Mouse (Mus musculus) forebrain, embryonic 14.5 days (tissue): ENCODE data around the gene Zswim7. TPM values are rescaled to one million over a fixed set of nuclear protein-coding genes. Genes with fewer than 3 reads are reported as not detected.

Source experiments
- ATAC-seq: fragments of 200-750 bp; cut with Nextera tagmentation; 2 replicates; pipeline ENCODE4 v1.8.0; 2017; ENCODE audit warnings: mild to moderate bottlenecking, moderate library complexity
- DNase-seq: peaks from one replicate; pipeline ENCODE4 v3.0.0-alpha.2; 2015; ENCODE audit warnings: low spot score
- H3K27ac ChIP-seq: fragments of 300-500 bp; sonication (generic); 2 replicates; pipeline ENCODE4 v1.5.1; 2014; ENCODE audit warnings: low read depth, mild to moderate bottlenecking, control low read depth, low read length, moderate library complexity
- H3K27me3 ChIP-seq: fragments of 300-500 bp; sonication (generic); replicated peaks from 2 replicates; pipeline ENCODE4 v1.6.1; 2014; ENCODE audit warnings: low read length, control low read depth, mixed read lengths; ENCODE audit not compliant: control insufficient read depth, insufficient read depth
- H3K36me3 ChIP-seq: fragments of 300-500 bp; sonication (generic); 2 replicates; pipeline ENCODE4 v1.6.1; 2014; ENCODE audit warnings: low read length, control low read depth; ENCODE audit not compliant: control insufficient read depth, insufficient read depth
- H3K4me1 ChIP-seq: fragments of 300-500 bp; sonication (generic); 2 replicates; pipeline ENCODE4 v1.6.1; 2014; ENCODE audit warnings: antibody characterized with exemption, low read length, control low read depth; ENCODE audit not compliant: control insufficient read depth, insufficient read depth
- H3K4me2 ChIP-seq: fragments of 300-500 bp; sonication (generic); 2 replicates; pipeline ENCODE4 v1.6.1; 2014; ENCODE audit warnings: mild to moderate bottlenecking, control low read depth, low read length
- H3K4me3 ChIP-seq: fragments of 300-500 bp; sonication (generic); 2 replicates; pipeline ENCODE4 v1.5.1; 2014; ENCODE audit warnings: low read depth, low read length, control low read depth
- H3K9ac ChIP-seq: fragments of 300-500 bp; sonication (generic); 2 replicates; pipeline ENCODE4 v1.6.1; 2014; ENCODE audit warnings: mild to moderate bottlenecking, low read length, control low read depth, moderate library complexity
- H3K9me3 ChIP-seq: fragments of 300-500 bp; sonication (generic); replicated peaks from 2 replicates; pipeline ENCODE4 v1.6.1; 2016; ENCODE audit warnings: low read length, control low read depth, mixed read lengths; ENCODE audit not compliant: control insufficient read depth
- WGBS: fragments of 180-500 bp; shearing (Covaris S2); extraction: QIAGEN DNeasy Blood & Tissue Kit; methylation state at CpG from one replicate; pipeline ENCODE4 v1.1.7; 2014; 5-methylcytosine and 5-hydroxymethylcytosine counted together
- polyA plus RNA-seq: library from polyadenylated mRNA; unstranded; fragments of >200 nt; fragmentation: Nextera tagmentation; extraction: Ambion mirVana; gene quantifications from 2 replicates; pipeline ENCODE4 v1.2.1, GENCODE M21; 2014

Zswim7 gene
- polyA plus RNA-seq, 1 experiment from 2014 or later, result 14.8 TPM

DNA sequence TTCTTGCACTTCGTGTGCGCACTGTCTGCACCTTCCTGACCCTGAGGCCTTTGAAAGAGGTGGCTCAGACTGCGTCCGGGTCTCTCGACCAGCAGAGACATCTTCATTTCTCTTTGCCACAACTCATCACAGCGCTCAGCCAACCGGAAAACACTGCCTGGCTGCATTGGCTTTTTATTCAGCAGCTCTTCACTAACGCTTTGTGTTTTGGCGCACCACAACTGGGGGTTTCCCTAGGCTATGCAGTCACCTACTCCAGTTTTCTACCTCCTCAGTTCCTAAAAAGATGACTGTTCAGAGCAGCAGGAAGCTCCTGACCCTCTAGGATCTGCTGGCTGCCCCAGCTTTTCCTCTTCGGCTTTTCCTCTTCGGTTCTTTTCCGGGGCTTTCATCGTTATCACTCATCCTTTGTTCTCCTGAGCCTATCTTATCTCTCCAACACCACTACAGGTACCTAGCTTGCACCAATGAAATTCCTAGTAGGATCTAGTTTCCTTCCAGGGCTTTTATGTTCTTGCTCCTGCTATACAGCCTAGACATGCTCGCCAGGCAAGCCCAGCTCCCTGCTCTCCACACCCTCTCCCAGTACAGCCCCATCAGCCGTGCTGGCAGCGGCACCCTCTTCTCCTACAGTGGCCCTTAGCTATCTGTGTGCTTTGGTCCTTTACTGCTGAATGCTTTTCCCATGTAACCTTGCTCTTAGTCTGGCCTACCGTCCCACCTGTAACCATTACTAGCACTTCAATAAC is 14.5 kb downstream of the Zswim7 start:
- Histone ChIP-seq H3K4me2 (no peak overlapping the region), H3K27me3 (no peaks in the 10 kb centered on the region), H3K9ac (no peak overlapping the region), H3K9me3 (no peaks in the 10 kb centered on the region), H3K4me1 (peaks cover 9% of the 10 kb centered on the region), H3K36me3 (no peaks in the 10 kb centered on the region), H3K4me3 (no peak overlapping the region), H3K27ac (no peak overlapping the region)
- ATAC-seq (no peak), DNase-seq (peak; percentile 29)
- whole genome bisulfite sequencing, result 47% methylated on average over 17 of the region's 17 CpGs

DNA sequence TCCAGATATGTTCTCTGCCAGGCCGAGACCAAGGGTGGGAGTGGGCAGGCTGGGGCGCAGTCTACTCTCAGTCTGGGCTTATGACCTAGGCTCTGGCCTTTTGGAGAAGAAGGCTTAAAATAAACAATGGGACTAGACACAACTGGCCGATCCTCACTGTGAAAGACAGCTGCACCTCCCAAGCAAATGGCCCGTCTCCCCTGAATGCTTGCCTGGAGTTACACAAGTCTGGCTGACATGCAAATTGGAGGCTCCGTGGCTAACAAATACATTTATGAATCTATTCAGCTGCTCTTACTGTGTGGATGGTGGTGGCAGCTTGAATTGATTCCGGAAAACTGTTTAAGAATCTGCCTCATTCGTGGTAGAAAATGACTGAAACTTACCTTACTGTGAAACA is 15.5 kb downstream of the Zswim7 start:
- no peak for DNase-seq
- no peaks in the 10 kb centered on the region for H3K27me3 ChIP-seq
- 69% methylated on average over 7 of the region's 7 CpGs for WGBS

DNA sequence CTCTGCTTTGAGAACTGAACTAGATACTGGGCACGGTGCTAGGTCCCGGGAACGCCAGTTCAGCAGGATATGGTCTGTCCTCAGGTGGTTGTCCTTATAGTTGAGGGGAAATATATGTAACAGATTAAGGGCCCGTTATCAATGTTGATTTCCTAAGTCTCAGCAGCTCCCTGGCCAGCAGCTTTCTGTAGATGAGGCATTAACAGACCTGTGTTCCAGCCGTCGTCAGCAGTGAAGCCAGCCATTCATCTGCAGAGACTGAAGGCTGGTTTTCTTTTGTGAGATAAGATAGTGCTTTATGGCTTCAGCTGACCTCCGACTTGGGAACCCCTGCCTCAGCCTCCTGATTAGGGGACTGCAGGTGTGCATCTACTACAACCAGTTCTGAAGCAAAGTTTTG is 17.2 kb downstream of the Zswim7 start:
- H3K9ac ChIP-seq, result no peak overlapping the region
- ATAC-seq (no peak), DNase-seq (no peak)
- peaks cover 9% of the 10 kb centered on the region for H3K4me1 ChIP-seq
- H3K4me3 ChIP-seq, result no peak overlapping the region
- H3K9me3 ChIP-seq, result no peaks in the 10 kb centered on the region
- H3K27ac ChIP-seq, result no peak overlapping the region
- H3K36me3 ChIP-seq, result no peaks in the 10 kb centered on the region
- 76% methylated on average over 7 of the region's 7 CpGs for WGBS
- no peaks in the 10 kb centered on the region for H3K27me3 ChIP-seq
- H3K4me2 ChIP-seq, result no peak overlapping the region

More for the DNA sequence above, 15.5 kb downstream of the Zswim7 start:
- Histone ChIP-seq H3K36me3 (no peaks in the 10 kb centered on the region), H3K9ac (no peak overlapping the region), H3K4me1 (peaks cover 9% of the 10 kb centered on the region), H3K27ac (no peak overlapping the region), H3K4me2 (no peak overlapping the region), H3K4me3 (no peak overlapping the region), H3K9me3 (no peaks in the 10 kb centered on the region)
- no peak for ATAC-seq

DNA sequence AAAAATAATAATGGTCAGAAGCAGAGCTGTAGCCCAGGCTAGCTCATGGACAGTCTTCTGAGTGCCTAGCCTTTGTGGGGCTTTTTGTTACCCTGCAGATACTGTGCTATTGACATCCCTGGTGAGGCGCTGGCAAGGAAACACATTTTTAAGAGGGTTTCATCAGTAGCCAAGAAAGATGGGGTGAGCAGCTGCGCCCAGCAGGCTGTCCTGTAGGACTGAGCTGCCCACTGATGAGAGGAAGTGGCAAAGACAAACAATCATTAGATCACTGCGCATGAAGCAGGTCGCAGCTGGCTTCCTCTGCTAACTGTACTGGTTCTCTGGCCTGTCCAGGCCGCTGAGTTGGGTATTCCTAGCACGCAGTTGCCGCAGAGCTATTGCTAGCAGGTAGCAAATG is 17.6 kb downstream of the Zswim7 start:
- Histone ChIP-seq H3K9ac (no peak overlapping the region), H3K4me2 (no peak overlapping the region), H3K9me3 (no peaks in the 10 kb centered on the region), H3K36me3 (no peaks in the 10 kb centered on the region), H3K4me3 (no peak overlapping the region), H3K27ac (no peak overlapping the region), H3K4me1 (peaks cover 9% of the 10 kb centered on the region), H3K27me3 (no peaks in the 10 kb centered on the region)
- WGBS, result 82% methylated on average over 7 of the region's 7 CpGs
- peak; percentile 18 for DNase-seq
- ATAC-seq, result no peak

DNA sequence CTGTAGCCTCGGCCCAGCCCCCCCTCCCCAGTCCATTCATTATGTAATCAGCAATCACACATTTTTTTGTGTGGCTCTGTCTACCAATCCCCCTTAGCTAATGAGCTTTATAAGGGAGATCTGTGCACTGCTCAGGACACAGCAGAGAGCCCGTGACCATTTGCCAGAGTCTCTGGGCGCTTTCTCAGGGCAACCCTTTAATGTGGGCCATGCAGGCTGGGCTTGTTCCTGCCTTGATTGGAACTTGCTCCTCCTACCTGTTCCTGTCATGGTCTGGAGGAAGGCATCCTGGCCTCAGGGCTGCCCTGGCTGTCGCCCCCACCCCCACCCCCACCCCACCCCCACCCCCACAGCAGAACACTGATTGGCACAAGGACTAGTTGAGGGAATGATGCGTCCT is 22.0 kb downstream of the Zswim7 start:
- 43% methylated on average over 5 of the region's 5 CpGs for WGBS
- DNase-seq (no peak), ATAC-seq (no peak)

DNA sequence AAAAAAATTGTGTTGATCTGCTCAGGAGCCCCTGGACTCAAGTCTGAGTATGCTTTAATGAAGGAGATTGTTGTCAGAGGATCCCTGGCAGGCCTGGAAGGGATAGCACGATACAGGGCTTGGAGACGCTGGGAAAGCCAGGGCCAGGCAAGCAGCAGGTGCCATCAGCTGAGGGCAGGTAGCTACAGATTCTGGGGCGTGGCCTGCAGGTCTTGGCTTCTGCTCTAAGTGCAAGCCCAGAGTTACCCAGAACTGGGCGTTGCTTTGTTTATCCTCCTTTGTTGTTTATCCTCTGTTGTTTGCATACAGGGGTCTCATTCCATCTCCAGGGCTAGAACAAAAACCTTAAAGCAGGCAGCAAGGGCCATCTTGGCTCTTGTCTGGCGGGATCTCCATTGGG is 27.8 kb downstream of the Zswim7 start:
- peaks cover 23% of the 10 kb centered on the region for H3K27me3 ChIP-seq
- no peak overlapping the region for H3K4me3 ChIP-seq
- no peak for DNase-seq
- H3K36me3 ChIP-seq, result no peaks in the 10 kb centered on the region
- WGBS, result 72% methylated on average over 5 of the region's 5 CpGs
- H3K4me1 ChIP-seq, result peaks cover 6% of the 10 kb centered on the region; the same call in 1 of the 2 replicates
- ATAC-seq, result no peak
- H3K27ac ChIP-seq, result no peak overlapping the region
- H3K4me2 ChIP-seq, result no peak overlapping the region
- no peaks in the 10 kb centered on the region for H3K9me3 ChIP-seq
- no peak overlapping the region for H3K9ac ChIP-seq

More for the DNA sequence above, 22.0 kb downstream of the Zswim7 start:
- H3K27me3 ChIP-seq, result no peaks in the 10 kb centered on the region
- no peaks in the 10 kb centered on the region for H3K9me3 ChIP-seq
- no peaks in the 10 kb centered on the region for H3K4me1 ChIP-seq
- H3K36me3 ChIP-seq, result no peaks in the 10 kb centered on the region
- H3K4me3 ChIP-seq, result no peak overlapping the region
- no peak overlapping the region for H3K27ac ChIP-seq
- no peak overlapping the region for H3K4me2 ChIP-seq
- no peak overlapping the region for H3K9ac ChIP-seq

DNA sequence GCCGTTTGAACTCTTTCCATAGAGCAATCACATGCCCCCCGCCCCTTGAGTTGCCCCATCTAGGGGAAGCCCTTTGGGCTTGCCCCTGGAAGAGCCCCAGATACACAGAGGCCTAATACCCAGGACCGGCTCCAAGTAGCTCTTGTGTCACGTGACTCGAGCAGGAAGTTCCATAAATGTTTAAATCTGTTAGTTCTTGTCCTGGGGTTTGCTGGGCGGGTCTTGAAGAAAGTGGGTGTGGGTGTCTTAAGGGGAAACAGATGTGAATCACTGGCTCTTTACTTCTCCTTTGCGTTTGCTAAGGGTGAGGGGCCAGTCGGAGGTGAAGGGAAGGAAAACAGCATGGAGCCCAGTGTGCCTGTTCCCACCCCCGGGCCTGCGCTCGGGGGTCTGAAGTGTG is 30.1 kb downstream of the Zswim7 start:
- no peak overlapping the region for H3K27ac ChIP-seq
- H3K4me1 ChIP-seq, result peaks cover 8% of the 10 kb centered on the region; the same call in 1 of the 2 replicates
- no peaks in the 10 kb centered on the region for H3K9me3 ChIP-seq
- H3K27me3 ChIP-seq, result peaks cover 30% of the 10 kb centered on the region
- H3K9ac ChIP-seq, result no peak overlapping the region
- H3K36me3 ChIP-seq, result no peaks in the 10 kb centered on the region
- 80% methylated on average over 11 of the region's 11 CpGs for WGBS
- H3K4me3 ChIP-seq, result no peak overlapping the region
- DNase-seq, result no peak
- no peak for ATAC-seq
- H3K4me2 ChIP-seq, result no peak overlapping the region

DNA sequence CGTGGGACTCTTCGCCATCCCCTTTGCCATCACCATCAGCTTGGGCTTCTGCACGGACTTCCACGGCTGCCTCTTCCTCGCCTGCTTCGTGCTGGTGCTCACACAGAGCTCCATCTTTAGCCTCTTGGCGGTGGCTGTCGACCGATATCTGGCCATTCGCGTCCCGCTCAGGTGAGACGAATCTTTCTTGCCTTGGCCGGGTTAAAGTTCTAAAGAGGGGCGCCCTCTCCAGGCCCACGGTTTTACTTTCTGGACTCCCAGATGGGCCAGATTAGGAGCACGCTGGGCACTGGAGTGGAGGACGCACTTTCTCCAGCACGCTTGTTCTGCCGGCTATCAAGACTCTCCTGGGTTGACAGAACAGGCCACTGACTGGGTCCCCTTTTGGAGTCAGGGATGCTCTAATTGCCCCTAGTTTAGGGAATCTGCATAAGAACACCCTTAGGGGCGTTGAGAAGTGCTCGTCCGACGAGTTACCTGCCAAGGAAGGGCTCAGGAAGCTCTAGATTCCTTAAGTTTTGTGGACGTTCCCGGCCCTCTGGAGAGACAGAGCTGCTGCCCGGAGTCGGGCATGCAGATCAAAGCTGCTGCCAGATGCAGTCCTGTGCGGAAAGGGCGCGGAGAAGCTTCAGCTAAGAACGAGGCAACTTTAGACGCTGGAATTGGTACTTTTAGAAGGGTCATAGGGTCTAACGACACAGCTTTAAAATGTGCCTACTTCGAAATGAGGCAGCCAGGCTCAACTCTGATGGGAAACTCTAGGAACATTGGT is 31.7 kb downstream of the Zswim7 start:
- H3K4me1 ChIP-seq, result peaks cover 8% of the 10 kb centered on the region; the same call in 1 of the 2 replicates
- ATAC-seq, result peak; percentile 25; the same call in 1 of the 2 replicates
- peaks cover 30% of the 10 kb centered on the region for H3K27me3 ChIP-seq
- peak; percentile 24 for DNase-seq
- no peak overlapping the region for H3K27ac ChIP-seq
- no peaks in the 10 kb centered on the region for H3K36me3 ChIP-seq
- H3K9me3 ChIP-seq, result no peaks in the 10 kb centered on the region
- peak overlapping the region; percentile 98 for H3K4me2 ChIP-seq
- H3K4me3 ChIP-seq, result peak overlapping the region; percentile 58
- peak overlapping the region; percentile 57 for H3K9ac ChIP-seq
- WGBS, result 4% methylated on average over 35 of the region's 35 CpGs
